Mouse (Mus musculus): ENCODE results near the gene Enpep.

The Enpep gene

GRCm38 (mm10) chr3:129311951-129312350 is 20.6 kb downstream of the Enpep start:
- no peak for DNase-seq (ENCODE audit: low read depth)

GRCm38 (mm10) chr3:129309926-129310325 is 22.6 kb downstream of the Enpep start:
- DNase-seq (ENCODE audit: low read depth) = no peak

GRCm38 (mm10) chr3:129308876-129309275 is 23.6 kb downstream of the Enpep start:
- no peak for DNase-seq (ENCODE audit: low read depth)

GRCm38 (mm10) chr3:129308102-129308752 is 24.3 kb downstream of the Enpep start:
- peak; percentile 80 for DNase-seq (ENCODE audit: low read depth)

- DNase-seq (ENCODE audit: low read depth) = peak; percentile 62
Observed at GRCm38 (mm10) chr3:129303941-129304340, 28.6 kb downstream of the Enpep start.

GRCm38 (mm10) chr3:129299874-129300273 is 32.6 kb downstream of the Enpep start:
- peak; percentile 72 for DNase-seq (ENCODE audit: low read depth)

GRCm38 (mm10) chr3:129298606-129299005 is 33.9 kb downstream of the Enpep start:
- DNase-seq (ENCODE audit: low read depth) = no peak

- DNase-seq (ENCODE audit: low read depth) = no peak
Observed at GRCm38 (mm10) chr3:129296994-129297393, 35.5 kb downstream of the Enpep start.

GRCm38 (mm10) chr3:129295883-129296282 is 36.6 kb downstream of the Enpep start:
- no peak for DNase-seq (ENCODE audit: low read depth)

GRCm38 (mm10) chr3:129289536-129289935 is 43.0 kb downstream of the Enpep start:
- DNase-seq (ENCODE audit: low read depth) = no peak

- DNase-seq (ENCODE audit: low read depth) = no peak
Observed at GRCm38 (mm10) chr3:129287140-129287539, 45.4 kb downstream of the Enpep start.

- no peak for DNase-seq (ENCODE audit: low read depth)
Observed at GRCm38 (mm10) chr3:129286426-129286825, 46.1 kb downstream of the Enpep start.

GRCm38 (mm10) chr3:129284326-129284725 is 48.2 kb downstream of the Enpep start:
- no peak for DNase-seq (ENCODE audit: low read depth)

- no peak for DNase-seq (ENCODE audit: low read depth)
Observed at GRCm38 (mm10) chr3:129279441-129279840, 53.1 kb downstream of the Enpep start.

- DNase-seq (ENCODE audit: low read depth) = no peak
Observed at GRCm38 (mm10) chr3:129273156-129273831, 59.2 kb downstream of the Enpep start.

- DNase-seq (ENCODE audit: low read depth) = no peak
Observed at GRCm38 (mm10) chr3:129270044-129270443, 62.5 kb downstream of the Enpep start.

- DNase-seq (ENCODE audit: low read depth) = no peak
Observed at GRCm38 (mm10) chr3:129268886-129269683, 63.4 kb downstream of the Enpep start.

GRCm38 (mm10) chr3:129258497-129258896 is 74.0 kb downstream of the Enpep start:
- no peak for DNase-seq (ENCODE audit: low read depth)

- DNase-seq (ENCODE audit: low read depth) = no peak
Observed at GRCm38 (mm10) chr3:129256766-129257165, 75.8 kb downstream of the Enpep start.

GRCm38 (mm10) chr3:129256283-129256682 is 76.2 kb downstream of the Enpep start:
- DNase-seq (ENCODE audit: low read depth) = no peak

GRCm38 (mm10) chr3:129254246-129254645 is 78.3 kb downstream of the Enpep start:
- no peak for DNase-seq (ENCODE audit: low read depth)

- no peak for DNase-seq (ENCODE audit: low read depth)
Observed at GRCm38 (mm10) chr3:129250997-129251396, 81.5 kb downstream of the Enpep start.

All from induced T-regulatory cell, adult 2 months (primary cell).